Mouse (Mus musculus) skeletal muscle tissue, adult 2 months (tissue): ENCODE measurements around the gene Brap.

ENCODE experiments used
- DNase-seq: peaks from one replicate; pipeline ENCODE4 v3.0.0-alpha.2; 2012; ENCODE audit warnings: low read depth, low spot score

Gene Brap

DNA sequence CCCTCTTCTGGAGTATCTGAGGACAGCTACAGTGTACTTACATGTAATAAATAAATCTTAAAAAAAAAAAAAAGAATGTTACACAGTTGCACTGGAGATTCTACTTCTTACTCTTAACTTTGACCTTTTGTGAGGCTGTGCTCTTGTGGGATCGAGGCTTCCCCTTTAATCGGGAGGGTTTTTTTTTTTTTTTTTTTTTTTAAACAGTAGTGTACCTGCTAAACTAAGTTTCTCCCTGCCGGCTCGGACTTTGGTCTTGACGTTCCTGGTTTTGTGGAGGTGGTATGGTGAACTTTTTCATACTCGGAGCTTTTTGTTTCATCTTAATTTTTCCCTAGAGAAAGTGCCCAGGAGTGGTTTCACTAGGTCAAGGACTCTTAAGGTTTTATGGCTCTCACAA, 54.6 kb downstream of the Brap start:
- no peak for DNase-seq

DNA sequence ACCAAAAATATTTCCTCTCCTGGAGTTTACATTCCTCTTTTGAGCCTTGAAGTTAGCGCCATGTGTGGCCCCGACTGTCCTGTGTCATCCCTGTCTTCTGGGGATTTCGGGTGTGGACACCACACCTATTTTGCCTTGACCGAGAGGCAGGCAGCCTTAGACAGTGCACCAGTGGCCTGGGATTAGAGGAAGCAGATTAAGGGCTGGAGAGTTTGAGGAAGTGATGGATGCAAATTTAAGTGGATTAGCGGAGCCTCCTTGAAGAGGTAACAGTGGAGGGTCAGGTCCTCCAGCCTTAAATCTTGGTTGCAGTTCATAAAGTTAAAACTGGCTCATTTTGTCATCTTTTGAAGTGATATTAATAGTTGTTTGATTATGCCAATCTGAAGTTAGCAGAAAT, 58.1 kb downstream of the Brap start:
- no peak for DNase-seq

DNA sequence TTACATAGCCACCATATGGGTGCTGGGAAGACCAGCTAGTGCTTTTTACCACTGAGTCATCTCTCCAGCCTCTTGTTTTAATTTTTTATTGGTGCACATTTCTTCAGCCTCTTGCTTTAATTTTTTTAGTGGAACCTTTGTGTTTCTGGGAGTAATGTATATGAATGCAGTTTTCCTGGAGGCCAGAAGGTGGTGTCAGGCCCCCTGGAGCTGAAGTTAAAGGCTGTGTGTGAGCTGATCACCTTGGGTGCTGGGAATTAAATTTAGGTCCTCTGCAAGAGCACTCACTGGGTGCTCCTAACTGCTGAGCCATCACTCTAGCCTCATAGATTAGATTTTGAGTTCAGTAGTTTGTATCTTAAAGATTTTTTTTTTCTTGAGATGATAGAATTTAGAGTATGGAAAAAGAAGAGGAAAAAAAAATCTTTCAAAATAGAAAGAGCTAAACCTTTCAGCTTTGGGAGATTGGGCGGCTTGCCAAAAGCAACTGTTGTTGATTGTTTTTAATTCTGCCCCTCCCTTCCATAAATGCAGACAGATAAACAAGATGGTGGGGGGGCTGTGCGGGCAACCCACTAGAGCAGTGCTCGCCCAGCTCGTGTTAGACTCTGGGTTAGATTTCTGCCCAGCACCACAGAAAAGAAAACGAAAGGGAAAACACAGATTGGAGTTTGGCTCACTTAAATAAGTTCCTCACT, 60.7 kb downstream of the Brap start:
- no peak for DNase-seq

DNA sequence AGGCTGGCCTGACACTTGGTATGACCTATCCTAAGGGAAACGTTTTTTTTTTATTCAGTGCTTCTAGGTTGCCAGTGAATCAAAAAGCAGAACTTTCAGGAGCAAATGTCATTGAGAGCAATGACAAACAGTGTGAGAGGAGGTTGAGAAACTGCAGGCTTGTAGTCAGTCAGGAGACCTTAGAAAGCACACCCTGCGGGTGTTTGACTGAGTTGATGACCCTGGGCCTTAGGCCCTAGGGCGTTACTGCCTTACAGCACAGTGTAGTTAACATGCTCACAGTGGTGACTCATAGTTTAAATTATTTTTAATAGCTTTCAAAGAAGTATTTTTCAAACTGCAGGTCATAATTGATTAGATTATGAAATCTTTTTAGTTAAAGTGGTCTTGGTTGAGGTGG, 61.5 kb downstream of the Brap start:
- DNase-seq, result no peak

DNA sequence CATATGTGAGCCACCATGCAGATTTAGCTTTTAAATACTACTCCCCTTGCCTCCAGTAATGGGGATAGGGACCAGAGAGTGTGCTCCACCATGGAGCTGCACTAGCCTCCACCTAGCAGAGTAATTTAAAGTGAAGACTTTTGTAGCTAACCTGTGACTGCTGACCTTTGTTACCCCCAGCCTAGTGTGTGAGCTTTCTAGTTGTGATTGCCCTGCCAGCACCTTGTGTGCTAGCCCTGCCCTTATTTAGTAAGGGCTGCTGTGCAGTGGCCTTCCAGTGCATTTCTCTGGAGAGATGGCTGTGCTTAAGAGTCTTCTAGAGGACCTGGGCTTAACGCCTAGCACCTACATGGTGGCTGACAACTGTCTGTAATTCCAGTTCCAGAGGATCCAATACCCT, 64.3 kb downstream of the Brap start:
- no peak for DNase-seq

DNA sequence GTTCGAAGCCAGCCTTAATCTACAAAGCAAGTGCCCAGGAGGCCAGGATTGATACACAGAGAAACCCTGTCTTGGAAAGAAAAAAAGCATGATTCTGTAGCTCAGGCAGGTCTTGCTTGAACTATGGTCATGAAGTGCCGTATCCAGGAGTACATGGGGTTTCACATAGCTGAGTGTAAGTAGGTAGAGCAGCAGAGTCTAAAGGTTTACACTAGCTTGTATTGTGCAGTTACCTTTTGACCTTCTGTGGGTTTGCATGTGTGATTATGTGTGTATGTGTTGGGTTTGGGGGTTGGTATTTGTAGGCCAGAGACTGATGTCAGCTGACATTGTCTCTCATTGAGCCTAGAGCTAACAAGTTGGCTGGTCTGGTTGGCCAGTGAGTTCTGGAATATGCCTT, 69.7 kb downstream of the Brap start:
- no peak for DNase-seq

DNA sequence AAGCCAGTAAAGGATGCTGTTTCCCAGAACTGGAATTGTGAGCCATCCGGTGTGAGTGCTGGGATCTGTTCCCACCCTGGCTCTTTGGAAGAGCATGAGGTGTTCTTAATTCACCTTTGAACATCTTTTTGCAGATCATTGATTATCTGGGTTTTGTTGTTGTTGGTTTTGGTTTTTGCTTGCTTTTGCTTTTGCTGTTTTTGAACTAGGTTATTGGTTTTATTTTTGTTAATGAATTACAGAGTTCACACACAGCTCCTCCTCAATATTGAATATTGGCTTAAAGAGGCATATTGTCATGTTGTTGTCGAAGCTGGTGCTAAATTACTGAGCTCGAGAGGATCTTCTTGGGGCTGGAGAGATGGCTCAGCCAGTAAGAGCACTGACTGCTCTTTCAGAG, 76.3 kb downstream of the Brap start:
- DNase-seq, result no peak
